Mouse (Mus musculus) adrenal gland, adult (tissue): Measurements from ENCODE around the gene Usp24.

Experiments used
- DNase-seq, 2 experiments: peaks; one replicate each; pipeline ENCODE4 v3.0.0; 2022 to 2023; ENCODE audit warnings: low spot score in 1 of 2; ENCODE audit not compliant: inconsistent age in 2 of 2

Usp24 gene

DNA sequence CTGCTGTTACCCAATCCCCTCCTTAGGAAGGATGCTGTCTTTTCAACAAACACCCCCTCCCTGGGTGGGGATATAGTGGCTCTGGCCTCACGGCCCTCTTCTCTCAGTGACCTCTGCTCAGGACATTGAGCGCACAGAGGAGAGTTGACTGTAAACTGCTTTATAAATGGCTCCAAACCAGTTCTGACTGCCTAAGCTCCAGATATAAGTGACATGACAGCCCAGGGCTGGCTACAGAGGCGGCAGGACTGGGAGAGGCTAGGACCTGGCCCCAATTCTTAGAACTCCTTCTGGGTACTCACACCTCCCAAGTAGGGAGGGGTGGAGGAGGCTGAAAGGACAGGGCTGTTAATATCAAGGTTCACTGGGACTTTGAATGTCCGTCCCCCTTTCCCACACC is 174.6 kb downstream of the Usp24 start:
- no peak for DNase-seq
